Mouse (Mus musculus) limb, embryonic 14.5 days (tissue): Measurements from ENCODE around the gene Morn2. TPM values are rescaled to one million over a fixed set of nuclear protein-coding genes. Genes with fewer than 3 reads are reported as not detected.

ENCODE experiments used
- ATAC-seq: fragments of 200-750 bp; cut with Nextera tagmentation; 2 replicates; pipeline ENCODE4 v1.8.0; 2017; ENCODE audit warnings: low read depth, moderate number of reproducible peaks, moderate TSS enrichment; ENCODE audit not compliant: low FRiP score
- DNase-seq: peaks from one replicate; pipeline ENCODE4 v3.0.0-alpha.2; 2015; ENCODE audit warnings: low spot score
- H3K27ac ChIP-seq: fragments of 300-500 bp; sonication (generic); replicated peaks from 2 replicates; pipeline ENCODE4 v1.5.1; 2014; ENCODE audit warnings: low read depth, mild to moderate bottlenecking, low read length, moderate library complexity, mixed read lengths
- H3K27me3 ChIP-seq: fragments of 300-500 bp; sonication (generic); 2 replicates; pipeline ENCODE4 v1.6.1; 2014; ENCODE audit warnings: low read length, mixed read lengths; ENCODE audit not compliant: control insufficient read depth, insufficient read depth
- H3K36me3 ChIP-seq: fragments of 300-500 bp; sonication (generic); 2 replicates; pipeline ENCODE4 v1.6.1; 2014; ENCODE audit warnings: mild to moderate bottlenecking, low read length, moderate library complexity, mixed read lengths; ENCODE audit not compliant: control insufficient read depth, insufficient read depth
- H3K4me1 ChIP-seq: fragments of 300-500 bp; sonication (generic); 2 replicates; pipeline ENCODE4 v1.6.1; 2014; ENCODE audit warnings: antibody characterized with exemption, low read length, mixed read lengths; ENCODE audit not compliant: control insufficient read depth, insufficient read depth
- H3K4me2 ChIP-seq: fragments of 300-500 bp; sonication (generic); replicated peaks from 2 replicates; pipeline ENCODE4 v1.6.1; 2014; ENCODE audit warnings: low read depth, mild to moderate bottlenecking, low read length, moderate library complexity; ENCODE audit not compliant: severe bottlenecking
- H3K4me3 ChIP-seq: fragments of 300-500 bp; sonication (generic); replicated peaks from 2 replicates; pipeline ENCODE4 v1.5.1; 2014; ENCODE audit warnings: low read length
- H3K9ac ChIP-seq: fragments of 300-500 bp; sonication (generic); 2 replicates; pipeline ENCODE4 v1.6.1; 2014; ENCODE audit warnings: mild to moderate bottlenecking, low read depth, low read length, moderate library complexity; ENCODE audit not compliant: severe bottlenecking
- H3K9me3 ChIP-seq: fragments of 300-500 bp; sonication (generic); 2 replicates; pipeline ENCODE4 v1.6.1; 2016; ENCODE audit warnings: low read length; ENCODE audit not compliant: control insufficient read depth
- POLR2A ChIP-seq: fragments of 200-500 bp; IDR thresholded peaks from 2 replicates; pipeline ENCODE4 v1.8.0; 2012; ENCODE audit warnings: inconsistent platforms, mild to moderate bottlenecking, moderate library complexity, borderline replicate concordance; ENCODE audit not compliant: insufficient read depth, insufficient read length; ENCODE audit errors: extremely low read depth
- WGBS: fragments of 180-500 bp; shearing (Covaris S2); extraction: QIAGEN DNeasy Blood & Tissue Kit; methylation state at CpG from one replicate; pipeline ENCODE4 v1.1.7; 2014; 5-methylcytosine and 5-hydroxymethylcytosine counted together
- polyA plus RNA-seq, 2 experiments: library from polyadenylated mRNA; depleted of rRNA in 1 of 2; stranded (reverse) in 1 of 2; unstranded in 1 of 2; fragments of >200 nt; fragmentation: Nextera tagmentation in 1 of 2; extraction: Ambion mirVana in 1 of 2; gene quantifications; 2 replicates each; pipeline versions ENCODE4 v1.2.1 to v1.2.3; 2012 to 2014

The Morn2 gene
- polyA plus RNA-seq, 2 experiments = 11.8 to 21.1 TPM

GRCm38 (mm10) chr17:80346591-80347125 is 56.7 kb downstream of the Morn2 start:
- no peaks in the 10 kb centered on the region for H3K4me1 ChIP-seq
- no peaks in the 10 kb centered on the region for H3K27me3 ChIP-seq
- no peak overlapping the region for H3K9ac ChIP-seq
- no peaks in the 10 kb centered on the region for H3K36me3 ChIP-seq
- no peak overlapping the region for H3K4me3 ChIP-seq
- WGBS = 72% methylated on average over 11 of the region's 11 CpGs
- no peak for ATAC-seq
- no peak for TF ChIP-seq POLR2A
- H3K27ac ChIP-seq = no peak overlapping the region
- DNase-seq = no peak
- H3K9me3 ChIP-seq = no peaks in the 10 kb centered on the region
- no peak overlapping the region for H3K4me2 ChIP-seq

Other genes with a start within 250 kb of the Morn2 start
- gene Hnrnpll, start 227.9 kb upstream of the Morn2 start, polyA plus RNA-seq (2012; rRNA removed) = 66.4 and 71.4 TPM in 2 replicates
- gene Hnrnpll, start 227.9 kb upstream of the Morn2 start, polyA plus RNA-seq (2014; fragmentation: Nextera tagmentation; extraction: Ambion mirVana) = 58.0 and 66.8 TPM in 2 replicates
- gene Galm, start 162.7 kb upstream of the Morn2 start, polyA plus RNA-seq (2012; rRNA removed) = 11.7 and 12.1 TPM in 2 replicates
- 13.7 and 13.8 TPM in 2 replicates for gene Galm, start 162.7 kb upstream of the Morn2 start, polyA plus RNA-seq (2014; fragmentation: Nextera tagmentation; extraction: Ambion mirVana)
- gene Srsf7, start 82.9 kb upstream of the Morn2 start, polyA plus RNA-seq (2012; rRNA removed) = 363 and 429 TPM in 2 replicates
- 577 and 588 TPM in 2 replicates for gene Srsf7, start 82.9 kb upstream of the Morn2 start, polyA plus RNA-seq (2014; fragmentation: Nextera tagmentation; extraction: Ambion mirVana)
- gene Ttc39d, start 82.7 kb upstream of the Morn2 start, polyA plus RNA-seq (2012; rRNA removed) = 0.03 and 0.11 TPM in 2 replicates
- gene Ttc39d, start 82.7 kb upstream of the Morn2 start, polyA plus RNA-seq (2014; fragmentation: Nextera tagmentation; extraction: Ambion mirVana) = not detected in 2 replicates
- gene Gemin6, start 65.8 kb upstream of the Morn2 start, polyA plus RNA-seq (2012; rRNA removed) = 10.8 and 16.7 TPM in 2 replicates
- gene Gemin6, start 65.8 kb upstream of the Morn2 start, polyA plus RNA-seq (2014; fragmentation: Nextera tagmentation; extraction: Ambion mirVana) = 30.8 and 34.7 TPM in 2 replicates
- gene Dhx57, start 273 bp downstream of the Morn2 start, polyA plus RNA-seq (2012; rRNA removed) = 41.7 and 45.2 TPM in 2 replicates
- gene Dhx57, start 273 bp downstream of the Morn2 start, polyA plus RNA-seq (2014; fragmentation: Nextera tagmentation; extraction: Ambion mirVana) = 21.1 and 25.2 TPM in 2 replicates
- gene Arhgef33, start 17.2 kb downstream of the Morn2 start, polyA plus RNA-seq (2012; rRNA removed) = 0.85 and 1.1 TPM in 2 replicates
- gene Arhgef33, start 17.2 kb downstream of the Morn2 start, polyA plus RNA-seq (2014; fragmentation: Nextera tagmentation; extraction: Ambion mirVana) = 1.4 and 2.6 TPM in 2 replicates
- gene Gm10190, start 83.3 kb downstream of the Morn2 start, polyA plus RNA-seq (2012; rRNA removed) = 1.0 and 2.8 TPM in 2 replicates
- gene Gm10190, start 83.3 kb downstream of the Morn2 start, polyA plus RNA-seq (2014; fragmentation: Nextera tagmentation; extraction: Ambion mirVana) = 2.1 and 2.2 TPM in 2 replicates
- 9.9 and 10.5 TPM in 2 replicates for gene Sos1, start 190.2 kb downstream of the Morn2 start, polyA plus RNA-seq (2012; rRNA removed)
- 10.3 and 10.8 TPM in 2 replicates for gene Sos1, start 190.2 kb downstream of the Morn2 start, polyA plus RNA-seq (2014; fragmentation: Nextera tagmentation; extraction: Ambion mirVana)